Mouse (Mus musculus): ENCODE measurements around the gene Foxk2. TPM values are rescaled to one million over a fixed set of nuclear protein-coding genes. Genes with fewer than 3 reads are reported as not detected.

The Foxk2 gene
- polyA plus RNA-seq, 1 experiment from 2014 or later = 6.5 TPM

DNA sequence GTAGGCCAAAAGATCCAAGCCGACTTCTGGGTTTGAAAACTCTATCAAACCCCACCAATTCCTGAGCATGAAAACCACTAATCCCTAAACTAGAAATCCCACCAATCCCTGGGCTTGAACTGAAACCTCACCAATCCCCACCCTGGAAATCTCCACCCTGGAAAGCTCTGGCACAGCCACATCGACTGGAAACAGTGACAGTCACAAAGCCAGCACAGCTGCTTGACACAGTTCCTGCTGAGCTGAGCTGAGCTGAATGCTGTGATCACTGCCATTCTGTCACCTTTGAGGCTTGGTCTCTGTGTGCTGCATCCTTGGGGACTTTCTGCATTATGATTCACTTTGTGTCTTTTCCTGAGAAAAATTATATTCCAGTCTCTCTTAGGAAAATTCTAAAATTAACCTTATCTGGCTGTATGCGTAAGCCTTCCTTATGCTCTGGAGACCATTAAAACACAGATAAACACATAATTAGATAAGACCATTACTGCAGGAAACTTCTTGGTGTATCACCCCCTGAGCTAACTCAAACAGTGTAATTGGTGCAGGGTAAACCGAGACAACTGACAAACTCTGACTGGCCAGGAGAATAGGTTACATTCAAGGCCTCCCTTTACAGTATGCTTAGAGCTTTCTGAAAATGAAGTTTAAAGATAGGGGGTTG lies 28.0 kb upstream of the Foxk2 start:
- no peak overlapping the region for H3K4me2 ChIP-seq (ENCODE audit: low read depth, low read length)
- no peak overlapping the region for H3K4me3 ChIP-seq (ENCODE audit: low read length)
- H3K4me1 ChIP-seq (replicated peaks; ENCODE audit: control insufficient read depth, insufficient read depth, low read length) = peaks cover 20% of the 10 kb centered on the region
- no peaks in the 10 kb centered on the region for H3K9me3 ChIP-seq (ENCODE audit: control insufficient read depth, low read length)
- H3K27ac ChIP-seq (ENCODE audit: low read length) = no peak overlapping the region
- no peaks in the 10 kb centered on the region for H3K36me3 ChIP-seq (ENCODE audit: control insufficient read depth, insufficient read depth, low read length)
- WGBS = 46% methylated on average over 4 of the region's 4 CpGs
- no peak overlapping the region for H3K9ac ChIP-seq (ENCODE audit: low read length)
- no peak for ATAC-seq (ENCODE audit: low read depth)
- H3K27me3 ChIP-seq (ENCODE audit: control insufficient read depth, insufficient read depth, low read depth, low read length) = no peaks in the 10 kb centered on the region

DNA sequence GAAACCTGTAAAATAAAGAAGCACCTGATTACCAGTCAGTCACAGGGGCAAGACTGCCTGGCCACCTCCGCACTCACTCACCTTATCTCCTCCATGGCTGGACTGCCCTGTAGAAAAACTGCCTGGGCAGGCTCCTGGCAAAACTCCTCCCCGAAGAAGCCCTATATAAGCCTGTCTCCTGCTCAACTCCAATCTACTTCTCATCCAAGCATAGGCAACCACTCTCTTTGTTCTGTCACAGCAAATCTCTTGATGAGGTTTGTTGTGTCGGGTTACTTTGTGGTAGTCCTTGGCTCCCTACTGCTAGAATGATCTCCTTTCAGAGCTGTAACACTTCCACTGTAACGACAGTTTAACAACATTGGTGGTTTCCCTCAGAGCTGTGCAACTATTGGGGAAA lies 27.1 kb upstream of the Foxk2 start:
- 29% methylated on average over 4 of the region's 4 CpGs for WGBS
- no peak for ATAC-seq (ENCODE audit: low read depth)
- Histone ChIP-seq H3K4me1 (replicated peaks; ENCODE audit: control insufficient read depth, insufficient read depth, low read length) (peaks cover 18% of the 10 kb centered on the region), H3K36me3 (ENCODE audit: control insufficient read depth, insufficient read depth, low read length) (no peaks in the 10 kb centered on the region), H3K9ac (ENCODE audit: low read length) (no peak overlapping the region), H3K4me2 (ENCODE audit: low read depth, low read length) (no peak overlapping the region), H3K27ac (ENCODE audit: low read length) (no peak overlapping the region), H3K9me3 (ENCODE audit: control insufficient read depth, low read length) (no peaks in the 10 kb centered on the region), H3K27me3 (ENCODE audit: control insufficient read depth, insufficient read depth, low read depth, low read length) (no peaks in the 10 kb centered on the region), H3K4me3 (ENCODE audit: low read length) (no peak overlapping the region)

DNA sequence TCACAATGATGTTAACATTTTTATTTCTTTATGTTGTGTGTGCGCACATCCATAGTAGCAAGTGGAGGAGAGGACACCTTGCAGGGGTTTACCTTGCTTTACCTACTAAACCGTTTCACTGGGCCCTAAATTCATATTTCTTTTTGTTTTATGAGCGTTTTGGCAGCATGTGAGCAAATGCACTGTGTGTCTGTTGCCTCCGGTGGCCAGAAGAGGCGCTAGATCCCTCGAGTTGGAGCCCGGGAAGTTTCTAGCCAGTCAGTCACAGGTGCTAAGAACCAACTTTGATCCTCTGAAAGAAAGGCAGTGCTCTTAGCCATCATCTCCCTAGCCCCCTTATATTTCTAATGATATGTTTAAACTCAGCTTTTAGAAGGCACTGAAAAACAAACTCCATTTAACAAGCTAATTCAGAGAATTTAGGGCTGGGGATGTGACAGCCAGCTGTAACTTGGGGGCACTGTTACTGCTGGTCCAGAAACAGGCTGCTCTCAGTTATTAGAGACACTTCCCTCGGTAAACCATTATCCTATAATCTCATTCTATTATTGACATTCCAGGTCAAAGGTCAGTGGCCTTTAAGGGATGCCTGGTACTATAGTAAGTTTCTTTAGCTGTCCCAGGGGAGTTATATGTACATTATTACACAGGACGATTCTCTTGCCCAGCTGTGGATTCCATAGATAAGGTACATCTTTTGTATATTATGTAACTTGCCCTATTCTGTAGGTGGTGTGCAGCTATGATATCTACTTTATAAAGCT lies 24.1 kb upstream of the Foxk2 start:
- Histone ChIP-seq H3K9ac (ENCODE audit: low read length) (no peak overlapping the region), H3K4me3 (ENCODE audit: low read length) (no peak overlapping the region; the same call in 1 of the 2 replicates), H3K4me1 (replicated peaks; ENCODE audit: control insufficient read depth, insufficient read depth, low read length) (peaks cover 15% of the 10 kb centered on the region), H3K27ac (ENCODE audit: low read length) (peak overlapping the region; percentile 100), H3K4me2 (ENCODE audit: low read depth, low read length) (peak overlapping the region; percentile 66), H3K27me3 (ENCODE audit: control insufficient read depth, insufficient read depth, low read depth, low read length) (no peaks in the 10 kb centered on the region), H3K36me3 (ENCODE audit: control insufficient read depth, insufficient read depth, low read length) (peaks cover 8% of the 10 kb centered on the region; the same call in 1 of the 2 replicates), H3K9me3 (ENCODE audit: control insufficient read depth, low read length) (no peaks in the 10 kb centered on the region)
- ATAC-seq (ENCODE audit: low read depth) = no peak
- WGBS = 26% methylated on average over 9 of the region's 9 CpGs

DNA sequence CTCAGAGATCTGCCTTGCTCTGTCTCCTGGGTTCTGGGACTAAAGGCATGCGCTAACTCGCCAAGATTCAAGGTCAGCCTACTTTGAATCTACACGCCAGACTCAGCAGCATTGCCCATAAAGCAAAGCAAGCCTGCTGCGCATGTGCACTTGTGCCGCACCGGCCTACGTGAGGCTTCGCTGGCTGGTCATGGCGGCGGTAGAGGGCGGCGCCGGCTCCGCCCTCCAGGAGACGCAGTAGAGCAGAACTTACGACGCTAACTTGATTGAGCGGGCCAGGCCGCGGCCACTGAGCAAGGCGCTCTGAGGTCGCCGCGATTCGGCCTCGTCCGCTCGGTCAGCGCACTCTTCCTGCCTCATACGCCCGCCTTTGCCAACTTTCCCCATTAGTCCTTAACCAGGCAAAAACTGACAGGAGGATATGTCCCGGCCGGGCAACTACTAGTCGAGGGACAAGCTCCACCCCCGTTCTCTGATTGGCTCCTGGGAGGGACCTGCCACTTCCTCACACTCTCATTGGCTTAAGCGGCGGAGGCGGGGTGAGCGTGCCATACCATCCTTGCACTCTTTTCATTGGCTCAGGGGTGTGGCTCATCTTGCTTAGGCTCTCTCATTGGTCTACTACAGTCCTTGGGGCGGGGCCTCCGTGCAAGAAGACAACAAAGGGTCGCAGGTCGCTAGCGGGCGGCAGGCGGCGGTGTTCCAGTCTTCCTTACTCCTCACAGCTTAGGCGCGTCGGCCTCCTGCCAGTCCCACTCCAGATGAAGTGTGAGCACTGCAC lies 23.0 kb upstream of the Foxk2 start, which contains the start of gene Narf:
Narf (plus strand) TSS at position 690 of the 781 bp plus-strand sequence.
- peak within 1 kb of the TSS; percentile 67 for H3K4me2 ChIP-seq (ENCODE audit: low read depth, low read length)
- WGBS = under 1% methylated on average over 50 of the region's 50 CpGs

DNA sequence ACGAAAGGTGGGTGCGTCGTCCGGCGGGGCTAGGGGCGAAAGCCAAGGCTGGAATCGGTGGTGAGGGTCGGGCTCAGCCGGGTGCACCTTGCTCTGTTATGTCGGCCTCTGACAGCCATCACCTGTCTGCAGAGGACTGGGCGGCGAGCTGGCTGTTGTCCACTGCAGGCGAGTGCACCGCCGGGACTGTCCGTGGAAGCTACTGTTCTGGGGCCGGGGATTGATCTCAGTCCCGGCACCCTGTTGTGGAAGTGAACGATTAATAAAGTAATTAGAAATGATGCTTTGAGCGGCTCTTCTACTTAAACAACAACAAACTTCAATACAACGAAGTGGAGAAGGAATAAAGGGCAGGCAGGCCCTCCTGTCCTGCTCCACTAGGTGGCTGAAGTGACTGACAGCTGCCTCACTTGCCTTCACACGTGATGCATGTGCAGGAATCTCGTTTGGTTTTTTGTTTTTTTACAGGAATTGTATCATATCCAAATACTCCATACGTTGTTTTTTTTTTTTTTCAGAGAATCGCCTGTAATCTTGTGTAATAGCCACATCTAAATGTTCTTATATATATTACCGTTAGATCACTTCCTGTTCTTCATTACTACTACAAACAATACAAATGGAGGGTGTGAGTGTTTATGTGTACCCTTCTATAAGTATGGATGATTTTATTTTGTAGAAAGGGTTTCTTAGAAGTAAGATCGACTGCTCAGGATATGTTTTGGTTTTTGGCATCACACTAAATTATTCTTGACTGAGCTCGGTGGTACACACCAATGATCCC lies 22.3 kb upstream of the Foxk2 start:
- 2% methylated on average over 28 of the region's 28 CpGs for WGBS
- ATAC-seq (ENCODE audit: low read depth) = no peak
- peak overlapping the region; percentile 96 for H3K27ac ChIP-seq (ENCODE audit: low read length)
- H3K4me2 ChIP-seq (ENCODE audit: low read depth, low read length) = peak overlapping the region; percentile 67
- peaks cover 15% of the 10 kb centered on the region for H3K4me1 ChIP-seq (replicated peaks; ENCODE audit: control insufficient read depth, insufficient read depth, low read length)
- no peaks in the 10 kb centered on the region for H3K9me3 ChIP-seq (ENCODE audit: control insufficient read depth, low read length)
- peak overlapping the region; percentile 89 for H3K4me3 ChIP-seq (ENCODE audit: low read length)
- peak overlapping the region; percentile 90 for H3K9ac ChIP-seq (ENCODE audit: low read length)
- H3K36me3 ChIP-seq (ENCODE audit: control insufficient read depth, insufficient read depth, low read length) = peaks cover 13% of the 10 kb centered on the region
- no peaks in the 10 kb centered on the region for H3K27me3 ChIP-seq (ENCODE audit: control insufficient read depth, insufficient read depth, low read depth, low read length)

More for the DNA sequence above, 23.0 kb upstream of the Foxk2 start, which contains the start of gene Narf:
- peak within 1 kb of the TSS; percentile 100 for H3K27ac ChIP-seq (ENCODE audit: low read length)
- peak; percentile 99 for ATAC-seq (ENCODE audit: low read depth)
- H3K4me1 ChIP-seq (replicated peaks; ENCODE audit: control insufficient read depth, insufficient read depth, low read length) = peaks cover 15% of the 10 kb centered on the region
- H3K4me3 ChIP-seq (ENCODE audit: low read length) = peak within 1 kb of the TSS; percentile 89
- peaks cover 9% of the 10 kb centered on the region; the same call in 1 of the 2 replicates for H3K36me3 ChIP-seq (ENCODE audit: control insufficient read depth, insufficient read depth, low read length)
- peak within 1 kb of the TSS; percentile 91 for H3K9ac ChIP-seq (ENCODE audit: low read length)
- H3K27me3 ChIP-seq (ENCODE audit: control insufficient read depth, insufficient read depth, low read depth, low read length) = no peaks in the 10 kb centered on the region
- H3K9me3 ChIP-seq (ENCODE audit: control insufficient read depth, low read length) = no peaks in the 10 kb centered on the region

DNA sequence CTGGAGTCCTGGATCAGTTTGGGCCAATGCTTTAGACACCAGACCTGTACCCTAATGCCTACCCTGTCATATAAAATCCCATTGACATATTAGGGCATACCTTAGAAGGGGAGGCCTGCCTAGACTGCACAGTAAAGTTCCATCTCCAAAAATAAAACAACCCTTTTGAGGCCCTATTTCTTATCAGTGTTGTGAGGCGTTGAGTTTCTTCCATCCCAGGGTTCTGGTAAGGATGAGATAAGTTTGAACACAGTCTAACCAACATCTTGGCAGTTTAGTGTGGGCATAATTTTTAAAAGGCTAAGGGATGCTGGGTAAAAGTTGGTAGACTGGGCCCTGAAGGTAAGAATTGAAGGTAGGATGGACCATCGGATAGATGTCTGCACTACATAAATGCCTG lies 20.1 kb upstream of the Foxk2 start:
- Histone ChIP-seq H3K4me2 (ENCODE audit: low read depth, low read length) (no peak overlapping the region), H3K36me3 (ENCODE audit: control insufficient read depth, insufficient read depth, low read length) (peaks cover 20% of the 10 kb centered on the region), H3K27ac (ENCODE audit: low read length) (no peak overlapping the region), H3K9ac (ENCODE audit: low read length) (no peak overlapping the region), H3K4me3 (ENCODE audit: low read length) (no peak overlapping the region), H3K9me3 (ENCODE audit: control insufficient read depth, low read length) (no peaks in the 10 kb centered on the region), H3K4me1 (replicated peaks; ENCODE audit: control insufficient read depth, insufficient read depth, low read length) (peaks cover 15% of the 10 kb centered on the region), H3K27me3 (ENCODE audit: control insufficient read depth, insufficient read depth, low read depth, low read length) (no peaks in the 10 kb centered on the region)
- WGBS = 85% methylated on average over 2 of the region's 2 CpGs
- no peak for ATAC-seq (ENCODE audit: low read depth)

DNA sequence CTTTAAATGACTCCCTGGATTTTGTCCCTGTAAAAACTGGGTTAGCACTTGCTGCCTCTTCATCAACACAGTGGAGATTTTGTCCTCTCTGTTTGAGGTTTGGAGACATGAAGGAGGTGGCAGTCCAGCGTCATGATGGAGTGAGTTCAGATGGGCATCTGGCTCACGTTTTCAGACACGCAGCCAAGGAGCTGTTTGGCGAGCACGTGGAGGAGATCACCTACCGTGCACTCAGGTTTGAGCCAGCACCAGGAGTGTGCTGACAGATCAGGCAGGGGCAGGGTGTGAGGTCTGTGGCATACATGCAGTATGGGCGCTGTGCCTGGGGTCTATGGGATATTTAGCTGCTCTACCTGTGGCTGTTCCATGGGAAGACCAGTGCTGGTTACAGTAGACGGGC lies 9.6 kb upstream of the Foxk2 start:
- Histone ChIP-seq H3K9ac (ENCODE audit: low read length) (no peak overlapping the region), H3K4me2 (ENCODE audit: low read depth, low read length) (no peak overlapping the region), H3K4me1 (replicated peaks; ENCODE audit: control insufficient read depth, insufficient read depth, low read length) (no peaks in the 10 kb centered on the region), H3K9me3 (ENCODE audit: control insufficient read depth, low read length) (no peaks in the 10 kb centered on the region), H3K4me3 (ENCODE audit: low read length) (no peak overlapping the region), H3K27ac (ENCODE audit: low read length) (no peak overlapping the region), H3K27me3 (ENCODE audit: control insufficient read depth, insufficient read depth, low read depth, low read length) (no peaks in the 10 kb centered on the region), H3K36me3 (ENCODE audit: control insufficient read depth, insufficient read depth, low read length) (peaks cover 76% of the 10 kb centered on the region)
- no peak for ATAC-seq (ENCODE audit: low read depth)
- WGBS = 85% methylated on average over 8 of the region's 8 CpGs

DNA sequence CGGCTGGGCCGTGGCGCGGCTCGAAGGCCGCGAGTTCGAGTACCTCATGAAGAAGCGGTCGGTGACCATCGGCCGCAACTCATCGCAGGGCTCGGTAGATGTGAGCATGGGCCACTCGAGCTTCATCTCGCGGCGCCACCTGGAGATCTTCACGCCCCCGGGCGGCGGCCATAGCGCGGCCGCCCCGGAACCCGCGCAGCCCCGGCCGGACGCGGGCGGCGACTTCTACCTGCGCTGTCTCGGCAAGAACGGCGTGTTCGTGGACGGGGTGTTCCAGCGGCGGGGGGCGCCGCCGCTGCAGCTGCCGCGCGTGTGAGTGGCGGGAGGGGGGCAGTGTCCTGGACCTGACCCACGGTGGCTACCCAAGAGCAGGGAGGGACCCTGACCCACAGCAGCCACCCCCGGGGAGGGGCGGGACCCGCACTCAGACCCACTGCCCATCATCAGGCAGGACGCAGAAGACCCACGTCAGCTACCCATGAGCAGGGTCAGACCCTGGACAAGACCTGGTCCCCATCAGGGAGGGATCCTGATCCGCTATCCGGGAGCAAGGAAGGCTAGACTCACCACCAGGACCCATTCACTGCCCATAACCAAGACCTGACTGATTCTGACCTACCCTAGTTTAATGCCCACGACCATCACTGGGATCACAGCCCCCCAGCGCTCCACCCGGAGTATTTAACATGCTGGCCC lies 569 bp downstream of the Foxk2 start:
- ATAC-seq (ENCODE audit: low read depth) = peak; percentile 29
- H3K9me3 ChIP-seq (ENCODE audit: control insufficient read depth, low read length) = no peaks in the 10 kb centered on the region
- peak overlapping the region; percentile 93 for H3K4me2 ChIP-seq (ENCODE audit: low read depth, low read length)
- no peaks in the 10 kb centered on the region for H3K27me3 ChIP-seq (ENCODE audit: control insufficient read depth, insufficient read depth, low read depth, low read length)
- H3K27ac ChIP-seq (ENCODE audit: low read length) = peak overlapping the region; percentile 55
- peak overlapping the region; percentile 96 for H3K9ac ChIP-seq (ENCODE audit: low read length)
- peaks cover 8% of the 10 kb centered on the region for H3K36me3 ChIP-seq (ENCODE audit: control insufficient read depth, insufficient read depth, low read length)
- H3K4me3 ChIP-seq (ENCODE audit: low read length) = peak overlapping the region; percentile 94
- peaks cover 10% of the 10 kb centered on the region for H3K4me1 ChIP-seq (replicated peaks; ENCODE audit: control insufficient read depth, insufficient read depth, low read length)
- 0% methylated on average over 59 of the region's 60 CpGs for WGBS

Measured in lung, embryonic 16.5 days (tissue).